Mouse (Mus musculus): ENCODE measurements around the gene Zfp420. TPM values are rescaled to one million over a fixed set of nuclear protein-coding genes. Genes with fewer than 3 reads are reported as not detected.
A peak's percentile ranks its signal among the peaks of the same experiment; 100 is the strongest.

The Zfp420 gene
- polyA plus RNA-seq, 1 experiment from 2014 or later = 5.5 TPM

- Histone ChIP-seq H3K4me2 (replicated peaks) (peak within 1 kb of the TSS; percentile 68), H3K4me1 (replicated peaks) (0 out of 2 replicates have a peak, but pooled peaks cover 4% of the 10 kb centered on the region), H3K4me3 (replicated peaks) (peak within 1 kb of the TSS; percentile 47), H3K9ac (peak within 1 kb of the TSS; percentile 56), H3K27me3 (replicated peaks) (no peaks in the 10 kb centered on the region), H3K27ac (peak within 1 kb of the TSS; percentile 96), H3K36me3 (no peaks in the 10 kb centered on the region), H3K9me3 (no peaks in the 10 kb centered on the region)
- ATAC-seq = peak; percentile 89
- WGBS = under 1% methylated on average over 22 of the region's 22 CpGs
Measured at GRCm38 (mm10) chr7:29905966-29906681, 46.3 kb downstream of the Zfp420 start, which contains the start of gene Zfp27. TSS of gene Zfp27 (minus strand) at chr7:29906572.

GRCm38 (mm10) chr7:29906682-29907058 lies 46.9 kb downstream of the Zfp420 start:
- Histone ChIP-seq H3K4me1 (replicated peaks) (0 out of 2 replicates have a peak, but pooled peaks cover 4% of the 10 kb centered on the region), H3K9ac (peak overlapping the region; percentile 56; the same call in 1 of the 2 replicates), H3K4me2 (replicated peaks) (peak overlapping the region; percentile 68), H3K4me3 (replicated peaks) (peak overlapping the region; percentile 47), H3K36me3 (no peaks in the 10 kb centered on the region), H3K9me3 (no peaks in the 10 kb centered on the region), H3K27ac (peak overlapping the region; percentile 96), H3K27me3 (replicated peaks) (no peaks in the 10 kb centered on the region)
- ATAC-seq = no peak
- WGBS = 26% methylated on average over 8 of the region's 8 CpGs

- Histone ChIP-seq H3K4me1 (replicated peaks) (0 out of 2 replicates have a peak, but pooled peaks cover 4% of the 10 kb centered on the region), H3K4me2 (replicated peaks) (peak overlapping the region; percentile 68; the same call in 1 of the 2 replicates), H3K36me3 (no peaks in the 10 kb centered on the region), H3K9ac (no peak overlapping the region), H3K27ac (no peak overlapping the region), H3K9me3 (no peaks in the 10 kb centered on the region), H3K4me3 (replicated peaks) (no peak overlapping the region), H3K27me3 (replicated peaks) (no peaks in the 10 kb centered on the region)
- 86% methylated on average over 5 of the region's 5 CpGs for WGBS
- no peak for ATAC-seq
Measured at GRCm38 (mm10) chr7:29907206-29907605, 47.4 kb downstream of the Zfp420 start.

- H3K4me3 ChIP-seq (replicated peaks) = peak within 1 kb of the TSS; percentile 73
- 0 out of 2 replicates have a peak, but pooled peaks cover 4% of the 10 kb centered on the region for H3K4me1 ChIP-seq (replicated peaks)
- H3K9me3 ChIP-seq = no peaks in the 10 kb centered on the region
- peak within 1 kb of the TSS; percentile 81 for H3K27ac ChIP-seq
- peak within 1 kb of the TSS; percentile 68 for H3K4me2 ChIP-seq (replicated peaks)
- no peaks in the 10 kb centered on the region for H3K27me3 ChIP-seq (replicated peaks)
- ATAC-seq = peak; percentile 80
- peak within 1 kb of the TSS; percentile 68 for H3K9ac ChIP-seq
- WGBS = 1% methylated on average over 33 of the region's 33 CpGs
- 0 out of 2 replicates have a peak, but pooled peaks cover 2% of the 10 kb centered on the region for H3K36me3 ChIP-seq
Measured at GRCm38 (mm10) chr7:29908130-29908950, 48.6 kb downstream of the Zfp420 start, which contains the start of gene Zfp383. TSS of gene Zfp383 (plus strand) at chr7:29908223.

DNA sequence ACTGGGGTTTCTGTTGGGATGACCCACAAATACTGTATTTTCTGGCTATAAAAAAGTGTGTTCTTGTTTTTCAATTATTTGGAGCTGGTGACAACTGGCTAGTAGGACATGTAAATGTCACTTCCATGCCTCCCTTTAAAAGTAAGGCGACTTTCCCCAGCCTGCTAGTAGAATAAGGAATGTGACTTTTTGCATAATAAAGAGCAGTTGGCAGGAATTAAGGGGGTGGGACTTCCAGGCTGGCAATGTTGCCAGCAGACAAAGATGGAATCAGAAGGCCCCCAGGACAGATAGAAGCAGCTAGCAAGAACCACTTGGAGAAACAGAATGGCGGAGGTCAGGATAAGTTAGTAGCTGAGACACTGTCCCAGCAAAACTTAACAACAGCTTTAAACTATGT lies 50.5 kb downstream of the Zfp420 start:
- Histone ChIP-seq H3K27ac (no peak overlapping the region), H3K4me1 (replicated peaks) (0 out of 2 replicates have a peak, but pooled peaks cover 4% of the 10 kb centered on the region), H3K9me3 (no peaks in the 10 kb centered on the region), H3K9ac (no peak overlapping the region), H3K36me3 (peaks cover 15% of the 10 kb centered on the region), H3K4me2 (replicated peaks) (no peak overlapping the region), H3K4me3 (replicated peaks) (no peak overlapping the region), H3K27me3 (replicated peaks) (no peaks in the 10 kb centered on the region)
- no peak for ATAC-seq
- WGBS = 80% methylated on average over 2 of the region's 2 CpGs

GRCm38 (mm10) chr7:29912172-29912571 lies 52.4 kb downstream of the Zfp420 start:
- H3K4me3 ChIP-seq (replicated peaks) = no peak overlapping the region
- no peak overlapping the region for H3K27ac ChIP-seq
- H3K9ac ChIP-seq = no peak overlapping the region
- 93% methylated on average over 13 of the region's 13 CpGs for WGBS
- no peaks in the 10 kb centered on the region for H3K9me3 ChIP-seq
- 0 out of 2 replicates have a peak, but pooled peaks cover 4% of the 10 kb centered on the region for H3K4me1 ChIP-seq (replicated peaks)
- no peak for ATAC-seq
- H3K27me3 ChIP-seq (replicated peaks) = no peaks in the 10 kb centered on the region
- H3K4me2 ChIP-seq (replicated peaks) = no peak overlapping the region
- H3K36me3 ChIP-seq = peaks cover 21% of the 10 kb centered on the region

GRCm38 (mm10) chr7:29917371-29918061 lies 57.7 kb downstream of the Zfp420 start:
- no peaks in the 10 kb centered on the region for H3K27me3 ChIP-seq (replicated peaks)
- no peaks in the 10 kb centered on the region for H3K9me3 ChIP-seq
- WGBS = 48% methylated on average over 6 of the region's 6 CpGs
- no peak overlapping the region for H3K4me3 ChIP-seq (replicated peaks)
- H3K4me1 ChIP-seq (replicated peaks) = no peaks in the 10 kb centered on the region
- H3K9ac ChIP-seq = no peak overlapping the region
- H3K36me3 ChIP-seq = peaks cover 21% of the 10 kb centered on the region
- no peak overlapping the region for H3K27ac ChIP-seq
- ATAC-seq = no peak
- H3K4me2 ChIP-seq (replicated peaks) = no peak overlapping the region

DNA sequence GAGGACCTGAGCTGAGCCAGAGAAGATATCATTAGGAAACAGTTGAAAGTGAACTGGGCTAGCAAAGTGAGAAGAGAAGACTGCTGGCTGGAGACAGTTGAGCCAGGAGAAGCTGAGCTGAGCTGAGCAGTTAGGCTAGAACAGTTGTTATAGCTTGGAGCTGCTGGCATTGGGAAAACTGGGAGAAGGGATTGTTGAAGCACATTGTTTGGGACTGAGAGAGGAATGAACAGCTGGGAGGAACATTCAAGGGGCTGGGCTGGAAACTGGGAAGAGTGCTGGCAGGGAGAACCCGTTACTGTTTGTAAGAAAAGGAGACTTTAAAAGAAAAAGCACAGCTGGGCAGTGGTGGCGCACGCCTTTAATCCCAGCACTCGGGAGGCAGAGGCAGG lies 58.3 kb downstream of the Zfp420 start:
- 87% methylated on average over 4 of the region's 4 CpGs for WGBS
- H3K9ac ChIP-seq = no peak overlapping the region
- H3K4me3 ChIP-seq (replicated peaks) = no peak overlapping the region
- no peak overlapping the region for H3K27ac ChIP-seq
- no peak overlapping the region for H3K4me2 ChIP-seq (replicated peaks)
- H3K27me3 ChIP-seq (replicated peaks) = no peaks in the 10 kb centered on the region
- no peaks in the 10 kb centered on the region for H3K4me1 ChIP-seq (replicated peaks)
- peaks cover 21% of the 10 kb centered on the region for H3K36me3 ChIP-seq
- no peaks in the 10 kb centered on the region for H3K9me3 ChIP-seq
- ATAC-seq = no peak

GRCm38 (mm10) chr7:29921439-29922093 lies 61.8 kb downstream of the Zfp420 start:
- no peak overlapping the region for H3K9ac ChIP-seq

DNA sequence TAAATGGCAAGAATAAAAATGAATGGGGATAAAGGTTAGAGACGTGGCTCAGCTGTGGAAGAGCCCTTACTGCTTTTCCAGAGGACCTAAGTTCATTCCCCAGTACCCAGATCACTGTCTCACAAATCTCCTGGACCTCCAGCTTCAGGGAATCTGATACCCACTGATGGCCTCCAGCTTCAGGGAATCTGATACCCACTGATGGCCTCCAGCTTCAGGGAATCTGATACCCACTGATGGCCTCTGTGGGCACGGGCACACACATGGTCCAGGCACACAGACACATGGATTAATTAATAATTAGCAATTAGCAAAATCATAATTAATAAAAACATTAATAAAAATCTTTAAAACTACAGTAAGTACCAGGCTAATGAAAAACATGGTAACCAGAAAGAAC lies 63.0 kb downstream of the Zfp420 start:
- Histone ChIP-seq H3K36me3 (no peaks in the 10 kb centered on the region), H3K4me3 (replicated peaks) (no peak overlapping the region), H3K9ac (no peak overlapping the region), H3K9me3 (no peaks in the 10 kb centered on the region), H3K27ac (no peak overlapping the region), H3K4me2 (replicated peaks) (no peak overlapping the region), H3K4me1 (replicated peaks) (no peaks in the 10 kb centered on the region), H3K27me3 (replicated peaks) (no peaks in the 10 kb centered on the region)
- ATAC-seq = no peak
- 72% methylated on average over 2 of the region's 2 CpGs for WGBS

More at GRCm38 (mm10) chr7:29921439-29922093, 61.8 kb downstream of the Zfp420 start:
- H3K4me3 ChIP-seq (replicated peaks) = no peak overlapping the region
- H3K27ac ChIP-seq = no peak overlapping the region
- H3K4me1 ChIP-seq (replicated peaks) = no peaks in the 10 kb centered on the region
- H3K36me3 ChIP-seq = no peaks in the 10 kb centered on the region
- no peak overlapping the region for H3K4me2 ChIP-seq (replicated peaks)
- WGBS = 76% methylated on average over 6 of the region's 6 CpGs
- H3K9me3 ChIP-seq = no peaks in the 10 kb centered on the region
- ATAC-seq = no peak
- no peaks in the 10 kb centered on the region for H3K27me3 ChIP-seq (replicated peaks)

Data from intestine, embryonic 15.5 days (tissue).